Mouse (Mus musculus) midbrain, postnatal 0 days (tissue): ENCODE measurements around the gene Rbm4b. TPM values are rescaled to one million over a fixed set of nuclear protein-coding genes. Genes with fewer than 3 reads are reported as not detected.
A peak's percentile ranks its signal among the peaks of the same experiment; 100 is the strongest.

ENCODE experiments used
- ATAC-seq: fragments of 200-750 bp; cut with Nextera tagmentation; 2 replicates; pipeline ENCODE4 v1.8.0; 2017; ENCODE audit warnings: moderate number of reproducible peaks, mild to moderate bottlenecking, moderate TSS enrichment, moderate library complexity; ENCODE audit not compliant: low FRiP score
- DNase-seq: peaks from one replicate; pipeline ENCODE4 v3.0.0-alpha.2; 2015; ENCODE audit warnings: low spot score
- H3K27ac ChIP-seq: fragments of 300-500 bp; sonication (generic); 2 replicates; pipeline ENCODE4 v1.5.1; 2014; ENCODE audit warnings: low read depth, mild to moderate bottlenecking, low read length, mixed read lengths
- H3K27me3 ChIP-seq: fragments of 300-500 bp; sonication (generic); 2 replicates; pipeline ENCODE4 v1.6.1; 2014; ENCODE audit warnings: low read length, control low read depth, mixed read lengths; ENCODE audit not compliant: insufficient read depth
- H3K36me3 ChIP-seq: fragments of 300-500 bp; sonication (generic); 2 replicates; pipeline ENCODE4 v1.6.1; 2014; ENCODE audit warnings: low read length, control low read depth, mixed read lengths; ENCODE audit not compliant: insufficient read depth
- H3K4me1 ChIP-seq: fragments of 300-500 bp; sonication (generic); 2 replicates; pipeline ENCODE4 v1.6.1; 2014; ENCODE audit warnings: mild to moderate bottlenecking, control low read depth, antibody characterized with exemption, low read length, mixed read lengths; ENCODE audit not compliant: insufficient read depth
- H3K4me2 ChIP-seq: fragments of 300-500 bp; sonication (generic); 2 replicates; pipeline ENCODE4 v1.6.1; 2014; ENCODE audit warnings: low read depth, mild to moderate bottlenecking, low read length, mixed read lengths; ENCODE audit not compliant: poor library complexity, severe bottlenecking
- H3K4me3 ChIP-seq: fragments of 300-500 bp; sonication (generic); 2 replicates; pipeline ENCODE4 v1.5.1; 2014; ENCODE audit warnings: low read depth, mild to moderate bottlenecking, low read length, moderate library complexity
- H3K9ac ChIP-seq: fragments of 300-500 bp; sonication (generic); replicated peaks from 2 replicates; pipeline ENCODE4 v1.6.1; 2014; ENCODE audit warnings: mild to moderate bottlenecking, low read length, moderate library complexity, mixed read lengths; ENCODE audit not compliant: poor library complexity, severe bottlenecking
- H3K9me3 ChIP-seq: fragments of 300-500 bp; sonication (generic); 2 replicates; pipeline ENCODE4 v1.6.1; 2016; ENCODE audit warnings: low read length, control low read depth
- CTCF ChIP-seq: IDR thresholded peaks from 2 replicates; pipeline ENCODE4 v1.5.1; 2016; ENCODE audit warnings: antibody characterized with exemption, mild to moderate bottlenecking
- WGBS: fragments of 180-500 bp; shearing (Covaris S2); extraction: QIAGEN DNeasy Blood & Tissue Kit; methylation state at CpG from one replicate; pipeline ENCODE4 v1.1.7; 2014; 5-methylcytosine and 5-hydroxymethylcytosine counted together
- polyA plus RNA-seq: library from polyadenylated mRNA; unstranded; fragments of >200 nt; fragmentation: Nextera tagmentation; extraction: Ambion mirVana; gene quantifications from 2 replicates; pipeline ENCODE4 v1.2.1, GENCODE M21; 2015
- total RNA-seq: library from RNA; depleted of rRNA; stranded (reverse); fragments of >200 nt; gene quantifications from 2 replicates; pipeline ENCODE4 v1.2.3, GENCODE M21; 2014

Rbm4b gene
- total and polyA plus RNA-seq, 2 experiments from 2014 or later: 63.2 to 89.7 TPM

DNA sequence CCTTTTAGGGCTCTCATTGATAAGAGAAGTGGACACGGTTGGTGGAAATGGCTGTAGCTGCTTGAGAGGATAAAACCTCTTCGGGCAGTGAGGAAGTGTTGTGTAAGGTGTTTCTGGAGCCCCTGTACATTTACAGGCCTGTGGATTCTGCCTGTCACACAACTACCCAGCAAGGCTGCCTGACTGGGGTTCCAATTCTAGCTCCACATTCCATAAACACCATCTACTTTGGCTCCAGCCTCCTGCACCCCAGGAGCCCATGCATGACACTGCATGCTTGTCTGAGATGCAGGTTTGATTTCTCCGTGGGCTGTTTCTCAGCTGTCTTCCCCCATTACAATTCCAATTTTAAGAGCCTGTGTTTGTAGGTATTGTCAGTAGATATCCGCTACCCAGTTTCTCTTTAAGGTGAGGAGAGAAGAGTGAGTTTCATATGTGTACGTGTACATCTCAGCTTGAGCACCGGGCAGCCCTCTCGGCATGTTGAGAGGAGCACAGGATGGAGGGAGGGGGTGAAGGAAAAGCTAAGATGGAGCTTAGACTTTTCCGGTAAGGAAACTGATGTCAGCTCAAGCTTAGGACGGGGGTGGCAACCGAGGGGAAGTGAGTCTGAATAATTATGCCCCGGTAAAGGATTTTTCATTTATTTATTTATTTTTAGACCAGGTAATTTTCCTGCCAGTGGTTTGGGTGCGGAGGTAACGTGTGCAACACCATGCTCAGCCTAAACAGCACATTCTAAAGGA, 43.3 kb upstream of the Rbm4b start:
- DNase-seq (no peak), ATAC-seq (no peak)
- H3K27ac ChIP-seq: peak overlapping the region; percentile 98
- peak overlapping the region; percentile 76 for H3K4me2 ChIP-seq
- peak overlapping the region; percentile 79 for H3K4me3 ChIP-seq
- no peaks in the 10 kb centered on the region for H3K27me3 ChIP-seq
- no peaks in the 10 kb centered on the region for H3K36me3 ChIP-seq
- TF ChIP-seq CTCF: no peak
- peak overlapping the region; percentile 94 for H3K9ac ChIP-seq
- H3K4me1 ChIP-seq: peaks cover 5% of the 10 kb centered on the region; the same call in 1 of the 2 replicates
- H3K9me3 ChIP-seq: no peaks in the 10 kb centered on the region
- 16% methylated on average over 13 of the region's 13 CpGs for WGBS

GRCm38 (mm10) chr19:4713886-4714285, 42.4 kb upstream of the Rbm4b start:
- no peak for DNase-seq
- Histone ChIP-seq H3K27me3 (no peaks in the 10 kb centered on the region), H3K4me2 (peak overlapping the region; percentile 76), H3K9me3 (no peaks in the 10 kb centered on the region), H3K4me1 (peaks cover 5% of the 10 kb centered on the region; the same call in 1 of the 2 replicates), H3K9ac (peak overlapping the region; percentile 29; the same call in 1 of the 2 replicates), H3K4me3 (peak overlapping the region; percentile 79), H3K27ac (no peak overlapping the region), H3K36me3 (no peaks in the 10 kb centered on the region; the same call in 1 of the 2 replicates)
- no peak for ATAC-seq
- no peak for TF ChIP-seq CTCF
- 55% methylated on average over 3 of the region's 3 CpGs for WGBS

DNA sequence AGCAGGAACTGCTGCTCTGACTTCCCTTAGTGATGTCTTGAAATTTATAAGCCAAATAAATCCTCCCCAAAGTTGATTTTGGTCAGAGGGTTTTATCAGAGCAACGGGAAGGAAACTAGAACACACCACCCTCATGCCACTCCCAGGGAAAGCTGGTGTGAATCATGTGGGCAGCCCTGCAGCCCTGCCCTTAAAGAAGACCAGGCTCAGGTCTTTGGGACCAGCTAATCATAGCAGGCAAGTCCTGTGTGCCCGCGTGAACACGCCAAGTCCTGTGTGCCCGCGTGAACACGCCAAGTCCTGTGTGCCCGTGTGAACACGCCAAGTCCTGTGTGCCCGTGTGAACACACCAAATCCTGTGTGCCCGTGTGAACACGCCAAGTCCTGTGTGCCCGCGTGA, 39.5 kb upstream of the Rbm4b start:
- Histone ChIP-seq H3K9me3 (no peaks in the 10 kb centered on the region), H3K4me1 (peaks cover 5% of the 10 kb centered on the region; the same call in 1 of the 2 replicates), H3K9ac (no peak overlapping the region), H3K27ac (no peak overlapping the region), H3K4me2 (no peak overlapping the region), H3K36me3 (peaks cover 16% of the 10 kb centered on the region), H3K4me3 (no peak overlapping the region), H3K27me3 (no peaks in the 10 kb centered on the region)
- ATAC-seq (no peak), DNase-seq (no peak)
- TF ChIP-seq CTCF: no peak
- WGBS: 97% methylated on average over 14 of the region's 14 CpGs

DNA sequence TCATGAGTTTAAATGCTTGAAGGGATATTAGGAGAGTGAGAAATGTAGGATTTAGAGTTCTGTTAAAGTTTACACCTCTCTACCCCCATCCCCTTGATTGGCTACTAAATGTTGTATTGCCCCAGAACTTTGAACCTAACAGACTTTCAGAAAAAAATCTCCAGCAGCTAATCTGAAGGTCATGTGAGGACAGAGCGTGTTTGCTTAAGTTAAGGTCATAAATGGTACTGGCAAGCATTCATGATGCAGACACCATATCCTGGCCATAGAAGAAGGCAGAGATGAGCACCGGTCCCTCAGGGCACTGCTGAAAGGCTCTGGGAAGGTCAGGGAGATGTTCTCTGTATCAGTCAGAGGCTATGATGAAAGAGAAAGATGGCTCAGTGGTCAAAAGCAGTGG, 39.0 kb upstream of the Rbm4b start:
- Histone ChIP-seq H3K27ac (no peak overlapping the region), H3K27me3 (no peaks in the 10 kb centered on the region), H3K4me2 (no peak overlapping the region), H3K4me1 (peaks cover 5% of the 10 kb centered on the region; the same call in 1 of the 2 replicates), H3K9me3 (no peaks in the 10 kb centered on the region), H3K9ac (no peak overlapping the region), H3K4me3 (no peak overlapping the region), H3K36me3 (peaks cover 18% of the 10 kb centered on the region)
- 95% methylated on average over 2 of the region's 2 CpGs for WGBS
- no peak for DNase-seq
- TF ChIP-seq CTCF: no peak
- ATAC-seq: no peak

DNA sequence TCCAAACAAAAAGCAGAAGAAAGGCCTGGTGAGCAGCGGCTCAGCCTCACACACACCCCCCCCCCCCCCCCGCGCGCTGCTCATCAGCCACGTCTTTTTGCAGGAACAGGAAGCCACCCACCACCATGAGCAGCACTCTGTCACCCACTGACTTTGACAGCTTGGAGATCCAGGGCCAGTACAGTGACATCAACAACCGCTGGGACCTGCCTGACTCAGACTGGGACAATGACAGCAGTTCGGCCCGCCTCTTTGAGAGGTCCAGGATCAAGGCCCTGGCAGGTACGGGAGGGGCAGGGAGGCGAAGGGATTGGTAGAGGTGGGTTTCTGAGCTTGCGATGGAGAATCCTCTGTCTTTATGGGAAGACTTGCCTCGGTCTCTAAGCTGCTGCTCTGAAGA, 37.6 kb upstream of the Rbm4b start:
- no peak for TF ChIP-seq CTCF
- whole genome bisulfite sequencing: 32% methylated on average over 12 of the region's 12 CpGs
- H3K4me3 ChIP-seq: no peak overlapping the region
- H3K27me3 ChIP-seq: no peaks in the 10 kb centered on the region
- peaks cover 4% of the 10 kb centered on the region; the same call in 1 of the 2 replicates for H3K4me1 ChIP-seq
- ATAC-seq: no peak
- no peak overlapping the region for H3K9ac ChIP-seq
- H3K9me3 ChIP-seq: no peaks in the 10 kb centered on the region
- H3K27ac ChIP-seq: no peak overlapping the region
- DNase-seq: no peak
- H3K4me2 ChIP-seq: no peak overlapping the region
- peaks cover 18% of the 10 kb centered on the region for H3K36me3 ChIP-seq

DNA sequence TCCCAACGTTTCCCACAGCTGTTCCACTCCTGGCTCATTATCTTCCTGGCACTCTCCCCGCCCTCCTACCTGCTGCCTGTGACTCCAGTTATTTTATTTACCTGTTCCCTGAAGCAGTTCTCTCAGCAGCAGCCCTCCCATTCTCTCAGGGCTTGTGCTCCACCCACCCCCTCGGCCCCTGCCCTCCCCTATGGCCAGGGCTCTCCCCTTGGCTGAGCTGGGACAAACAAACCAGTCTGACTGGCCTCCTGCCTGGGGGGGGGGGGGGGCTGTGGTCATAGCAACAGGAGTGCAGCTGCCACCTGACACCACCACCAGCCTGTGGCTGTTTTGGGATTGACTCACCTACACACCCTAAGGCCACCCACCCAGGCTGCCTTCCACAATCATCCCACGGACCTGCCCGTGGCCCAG, 36.9 kb upstream of the Rbm4b start:
- Histone ChIP-seq H3K9me3 (no peaks in the 10 kb centered on the region), H3K4me2 (no peak overlapping the region), H3K9ac (no peak overlapping the region), H3K27me3 (no peaks in the 10 kb centered on the region), H3K4me1 (no peaks in the 10 kb centered on the region), H3K27ac (no peak overlapping the region), H3K4me3 (no peak overlapping the region), H3K36me3 (peaks cover 22% of the 10 kb centered on the region)
- ATAC-seq (no peak), DNase-seq (no peak)
- WGBS: 23% methylated on average over 5 of the region's 5 CpGs
- no peak for TF ChIP-seq CTCF
